Mouse (Mus musculus) intestine, embryonic 14.5 days (tissue): ENCODE results near the gene Plcb4. TPM values are rescaled to one million over a fixed set of nuclear protein-coding genes. Genes with fewer than 3 reads are reported as not detected.

ENCODE experiments used
- ATAC-seq: fragments of 200-750 bp; cut with Nextera tagmentation; replicated peaks from 2 replicates; pipeline ENCODE4 v1.8.0; 2017; ENCODE audit warnings: low read depth, moderate number of reproducible peaks, moderate TSS enrichment, moderate library complexity; ENCODE audit not compliant: low FRiP score, low TSS enrichment
- DNase-seq: peaks from one replicate; pipeline ENCODE4 v3.0.0-alpha.2; 2018; ENCODE audit warnings: low spot score
- H3K27ac ChIP-seq: fragments of 300-500 bp; sonication (generic); 2 replicates; pipeline ENCODE4 v1.5.1; 2014; ENCODE audit warnings: low read depth, mild to moderate bottlenecking, control low read depth
- H3K27me3 ChIP-seq: fragments of 300-500 bp; sonication (generic); replicated peaks from 2 replicates; pipeline ENCODE4 v1.6.1; 2014; ENCODE audit warnings: low read length, control low read depth; ENCODE audit not compliant: control insufficient read depth, insufficient read depth
- H3K36me3 ChIP-seq: fragments of 300-500 bp; sonication (generic); 2 replicates; pipeline ENCODE4 v1.6.1; 2014; ENCODE audit warnings: low read length, control low read depth; ENCODE audit not compliant: control insufficient read depth, insufficient read depth
- H3K4me1 ChIP-seq: fragments of 300-500 bp; sonication (generic); replicated peaks from 2 replicates; pipeline ENCODE4 v1.6.1; 2014; ENCODE audit warnings: low read length, control low read depth, mixed read lengths; ENCODE audit not compliant: control insufficient read depth, insufficient read depth
- H3K4me2 ChIP-seq: fragments of 300-500 bp; sonication (generic); 2 replicates; pipeline ENCODE4 v1.6.1; 2014; ENCODE audit warnings: low read length
- H3K4me3 ChIP-seq: fragments of 300-500 bp; sonication (generic); 2 replicates; pipeline ENCODE4 v1.5.1; 2014; ENCODE audit warnings: low read depth, low read length, control low read depth, mixed read lengths
- H3K9ac ChIP-seq: fragments of 300-500 bp; sonication (generic); 2 replicates; pipeline ENCODE4 v1.6.1; 2014; ENCODE audit warnings: mild to moderate bottlenecking, low read length
- H3K9me3 ChIP-seq: fragments of 300-500 bp; sonication (generic); 2 replicates; pipeline ENCODE4 v1.6.1; 2016; ENCODE audit warnings: low read length, control low read depth; ENCODE audit not compliant: control insufficient read depth
- WGBS: fragments of 180-500 bp; shearing (Covaris S2); extraction: QIAGEN DNeasy Blood & Tissue Kit; methylation state at CpG from one replicate; pipeline ENCODE4 v1.1.7; 2014; 5-methylcytosine and 5-hydroxymethylcytosine counted together
- polyA plus RNA-seq: library from polyadenylated mRNA; unstranded; fragments of >200 nt; fragmentation: Nextera tagmentation; extraction: Ambion mirVana; gene quantifications from 2 replicates; pipeline ENCODE4 v1.2.1, GENCODE M21; 2014

The Plcb4 gene
- polyA plus RNA-seq, 1 experiment from 2014 or later = 19.4 TPM

- Histone ChIP-seq H3K27ac (no peak overlapping the region), H3K4me3 (no peak overlapping the region), H3K9ac (no peak overlapping the region), H3K4me1 (no peaks in the 10 kb centered on the region), H3K27me3 (no peaks in the 10 kb centered on the region), H3K36me3 (no peaks in the 10 kb centered on the region), H3K4me2 (no peak overlapping the region), H3K9me3 (0 out of 2 replicates have a peak, but pooled peaks cover 6% of the 10 kb centered on the region)
- 76% methylated on average over 2 of the region's 2 CpGs for WGBS
- DNase-seq = no peak
- no peak for ATAC-seq
These were observed 17.2 kb upstream of the Plcb4 start for GRCm38 (mm10) chr2:135641636-135642035.

- Histone ChIP-seq H3K9ac (no peak overlapping the region), H3K9me3 (0 out of 2 replicates have a peak, but pooled peaks cover 6% of the 10 kb centered on the region), H3K4me1 (no peaks in the 10 kb centered on the region), H3K4me3 (no peak overlapping the region), H3K4me2 (no peak overlapping the region), H3K27me3 (no peaks in the 10 kb centered on the region), H3K36me3 (no peaks in the 10 kb centered on the region), H3K27ac (no peak overlapping the region)
- 87% methylated on average over 3 of the region's 3 CpGs for WGBS
- DNase-seq (no peak), ATAC-seq (no peak)
These were observed 12.6 kb upstream of the Plcb4 start for GRCm38 (mm10) chr2:135646226-135646625.

- Histone ChIP-seq H3K4me3 (no peak overlapping the region), H3K9ac (no peak overlapping the region), H3K9me3 (0 out of 2 replicates have a peak, but pooled peaks cover 6% of the 10 kb centered on the region), H3K27ac (no peak overlapping the region), H3K4me2 (no peak overlapping the region), H3K4me1 (no peaks in the 10 kb centered on the region), H3K36me3 (no peaks in the 10 kb centered on the region), H3K27me3 (no peaks in the 10 kb centered on the region)
- ATAC-seq (no peak), DNase-seq (no peak)
- WGBS = 86% methylated on average over 6 of the region's 6 CpGs
These were observed 12.2 kb upstream of the Plcb4 start for GRCm38 (mm10) chr2:135646654-135647053.

- no peak for ATAC-seq
- no peak for DNase-seq
These were observed 10.8 kb upstream of the Plcb4 start for GRCm38 (mm10) chr2:135647985-135648384.

GRCm38 (mm10) chr2:135650885-135651284 lies 7.9 kb upstream of the Plcb4 start:
- ATAC-seq = no peak

More at GRCm38 (mm10) chr2:135647985-135648384, 10.8 kb upstream of the Plcb4 start:
- Histone ChIP-seq H3K36me3 (no peaks in the 10 kb centered on the region), H3K4me1 (no peaks in the 10 kb centered on the region), H3K4me2 (no peak overlapping the region), H3K9me3 (no peaks in the 10 kb centered on the region), H3K27me3 (no peaks in the 10 kb centered on the region), H3K27ac (no peak overlapping the region), H3K9ac (no peak overlapping the region), H3K4me3 (no peak overlapping the region)
- 85% methylated on average over 4 of the region's 4 CpGs for WGBS

GRCm38 (mm10) chr2:135652040-135652439 lies 6.8 kb upstream of the Plcb4 start:
- no peaks in the 10 kb centered on the region for H3K4me1 ChIP-seq
- DNase-seq = no peak

More at GRCm38 (mm10) chr2:135650885-135651284, 7.9 kb upstream of the Plcb4 start:
- Histone ChIP-seq H3K27me3 (no peaks in the 10 kb centered on the region), H3K4me3 (no peak overlapping the region), H3K4me1 (no peaks in the 10 kb centered on the region), H3K9me3 (no peaks in the 10 kb centered on the region), H3K36me3 (no peaks in the 10 kb centered on the region), H3K27ac (no peak overlapping the region), H3K4me2 (no peak overlapping the region), H3K9ac (no peak overlapping the region)
- WGBS = 72% methylated on average over 3 of the region's 3 CpGs
- DNase-seq = no peak

GRCm38 (mm10) chr2:135652451-135652850 lies 6.4 kb upstream of the Plcb4 start:
- no peaks in the 10 kb centered on the region for H3K9me3 ChIP-seq
- 77% methylated on average over 4 of the region's 4 CpGs for WGBS
- H3K4me3 ChIP-seq = no peak overlapping the region
- H3K4me1 ChIP-seq = no peaks in the 10 kb centered on the region
- H3K4me2 ChIP-seq = no peak overlapping the region
- H3K27ac ChIP-seq = no peak overlapping the region
- H3K9ac ChIP-seq = no peak overlapping the region
- DNase-seq (no peak), ATAC-seq (no peak)
- no peaks in the 10 kb centered on the region for H3K27me3 ChIP-seq
- H3K36me3 ChIP-seq = no peaks in the 10 kb centered on the region

More at GRCm38 (mm10) chr2:135652040-135652439, 6.8 kb upstream of the Plcb4 start:
- Histone ChIP-seq H3K27ac (no peak overlapping the region), H3K9me3 (no peaks in the 10 kb centered on the region), H3K4me3 (no peak overlapping the region), H3K27me3 (no peaks in the 10 kb centered on the region), H3K36me3 (no peaks in the 10 kb centered on the region), H3K9ac (no peak overlapping the region), H3K4me2 (no peak overlapping the region)
- 88% methylated on average over 6 of the region's 6 CpGs for WGBS
- no peak for ATAC-seq

GRCm38 (mm10) chr2:135655948-135656347 lies 2.9 kb upstream of the Plcb4 start:
- Histone ChIP-seq H3K27ac (no peak overlapping the region), H3K27me3 (no peaks in the 10 kb centered on the region), H3K4me2 (no peak overlapping the region), H3K4me3 (no peak overlapping the region), H3K36me3 (no peaks in the 10 kb centered on the region), H3K9me3 (no peaks in the 10 kb centered on the region), H3K9ac (no peak overlapping the region), H3K4me1 (0 out of 2 replicates have a peak, but pooled peaks cover 2% of the 10 kb centered on the region)
- no peak for ATAC-seq
- WGBS = 91% methylated on average over 1 of the region's 1 CpGs
- no peak for DNase-seq

- DNase-seq = no peak
- Histone ChIP-seq H3K4me2 (no peak overlapping the region), H3K9ac (no peak overlapping the region), H3K27me3 (no peaks in the 10 kb centered on the region), H3K4me1 (0 out of 2 replicates have a peak, but pooled peaks cover 2% of the 10 kb centered on the region), H3K27ac (no peak overlapping the region), H3K4me3 (no peak overlapping the region), H3K36me3 (no peaks in the 10 kb centered on the region), H3K9me3 (no peaks in the 10 kb centered on the region)
- WGBS = 56% methylated on average over 6 of the region's 6 CpGs
- ATAC-seq = no peak
These were observed 2.2 kb upstream of the Plcb4 start for GRCm38 (mm10) chr2:135656586-135656985.
